9 mouse cellular contexts compared by ENCODE assay signal in the genomic region with DNA sequence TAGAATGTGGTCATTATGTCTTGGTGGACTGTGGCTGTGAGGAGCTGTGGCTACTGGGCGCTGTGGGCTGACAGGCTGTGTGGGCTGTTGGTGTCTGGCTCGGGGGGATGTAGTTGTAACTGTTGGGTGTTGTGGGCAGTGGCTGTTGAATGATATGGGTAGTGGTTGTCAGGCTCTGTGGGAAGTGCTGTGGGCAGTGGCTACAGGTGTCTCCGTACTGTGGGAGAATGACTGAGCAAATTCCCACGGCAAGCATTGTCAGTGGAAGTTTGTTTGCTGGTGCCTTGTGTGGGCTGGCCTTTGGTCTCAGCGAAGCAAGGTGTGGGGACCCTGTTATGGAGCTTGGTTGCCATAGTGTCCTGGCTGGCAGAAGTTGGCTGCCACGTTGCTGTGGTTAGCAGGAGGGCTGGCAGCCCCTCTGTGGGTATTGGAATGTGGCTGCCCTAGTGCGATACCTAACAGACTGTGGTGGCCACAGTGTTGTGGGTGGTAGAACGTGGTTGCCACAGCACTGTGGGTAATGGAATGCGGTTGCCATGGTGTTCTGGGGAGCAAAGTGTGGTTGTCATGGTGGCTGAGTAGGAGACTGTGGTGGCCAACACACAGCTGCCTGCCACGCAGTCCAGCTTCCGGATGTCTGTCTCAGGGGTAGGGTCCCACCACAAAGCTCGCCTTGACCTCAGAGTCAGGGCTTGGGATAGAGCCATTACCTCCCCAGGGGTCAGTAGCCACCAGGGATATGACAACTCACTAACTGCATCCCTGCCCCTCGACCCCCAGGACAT. TPM values are rescaled to one million over a fixed set of nuclear protein-coding genes. Genes with fewer than 3 reads are reported as not detected.
DNase-seq lines count a peak whose midpoint lies in the region; ATAC-seq and TF ChIP-seq lines count a peak whose summit lies in the region.
"Had no signal": no experiment of that assay in that cellular context is flagged by ENCODE, and none has a peak within 500 bp of the region (broad histone marks: within the 10 kb centered on the region; RNA-seq: fewer than 3 reads in every experiment).

No protein-coding gene starts in this region.

- H3K4me3 ChIP-seq in midbrain, postnatal 0 days (ENCODE audit: low read depth, low read length) = no peak overlapping the region

- peaks cover 14% of the 10 kb centered on the region; the same call in 1 of the 2 replicates for H3K36me3 ChIP-seq in midbrain, postnatal 0 days (ENCODE audit: insufficient read depth, low read length)

- H3K4me1 ChIP-seq in midbrain, postnatal 0 days (ENCODE audit: insufficient read depth, low read length) = peaks cover 51% of the 10 kb centered on the region

- TF ChIP-seq CTCF in midbrain, postnatal 0 days (IDR thresholded peaks at IDR 0.05) = no peak

- 0 out of 2 replicates have a peak overlapping the region, but pooled peaks have one; percentile 1 for H3K9ac ChIP-seq in midbrain, postnatal 0 days (replicated peaks; ENCODE audit: low read length, poor library complexity, severe bottlenecking)

- peak overlapping the region; percentile 31 for H3K4me2 ChIP-seq in midbrain, postnatal 0 days (ENCODE audit: low read depth, low read length, poor library complexity, severe bottlenecking)

- DNase-seq in cerebellum, adult 9-11 months = peak; percentile 52
- DNase-seq in fibroblast of lung, adult 2 months (ENCODE audit: low read depth) = peak; percentile 51
- DNase-seq in layer of hippocampus, adult 9-11 months = peak; percentile 90
- peak; percentile 75 for DNase-seq in midbrain, postnatal 0 days (ENCODE audit: low spot score)
- no peak for DNase-seq in gastrocnemius, adult 8-10 months (ENCODE audit: low spot score in 2 of 2)
- no peak for DNase-seq in adrenal gland, postnatal 10 days
- DNase-seq in spleen, postnatal 14 days (ENCODE audit: low spot score in 2 of 2) = no peak

- no peaks in the 10 kb centered on the region for H3K9me3 ChIP-seq in midbrain, postnatal 0 days (ENCODE audit: low read length)

- peak overlapping the region; percentile 96 for H3K27ac ChIP-seq in midbrain, postnatal 0 days (ENCODE audit: low read depth, low read length)

- ATAC-seq in cerebellum, adult (ENCODE audit: insufficient number of reproducible peaks, low FRiP score, low TSS enrichment) = no peak
- peak; percentile 5; the same call in 1 of the 2 replicates for ATAC-seq in midbrain, postnatal 0 days (ENCODE audit: low FRiP score)

- H3K27me3 ChIP-seq in midbrain, postnatal 0 days (ENCODE audit: insufficient read depth, low read length) = no peaks in the 10 kb centered on the region

- 38% methylated on average over 13 of the region's 13 CpGs for WGBS in midbrain, postnatal 0 days

RNA-seq across cellular contexts. Expression of a gene that starts 11.3 kb away (rescaled TPM):
- total RNA-seq in midbrain, postnatal 0 days (2014; rRNA removed) = 192 and 197 TPM in 2 replicates
- polyA plus RNA-seq in midbrain, postnatal 0 days (2015; fragmentation: Nextera tagmentation; extraction: Ambion mirVana) = 160 and 162 TPM in 2 replicates
- 1 to 10 TPM in 3 of 4 experiments, under 1 TPM in 1; 0.92 to 4.5 (median 2.0) TPM for total RNA-seq in gastrocnemius, adult 8-10 months (2022)
- 1 to 10 TPM; 1.4 to 2.6 TPM for total RNA-seq in adrenal gland, postnatal 10 days (2021)

RNA-seq across cellular contexts. Expression of a gene that starts 25.9 kb away (rescaled TPM):
- total RNA-seq in midbrain, postnatal 0 days (2014; rRNA removed) = 1.3 TPM in 2 replicates
- 1.4 and 1.7 TPM in 2 replicates for polyA plus RNA-seq in midbrain, postnatal 0 days (2015; fragmentation: Nextera tagmentation; extraction: Ambion mirVana)
- 1 to 10 TPM; 2.7 to 3.4 (median 3.0) TPM for total RNA-seq in gastrocnemius, adult 8-10 months (2022)
- total RNA-seq in adrenal gland, postnatal 10 days (2021) = 10 to 100 TPM; 13.8 to 14.3 TPM

RNA-seq across cellular contexts. Expression of a gene that starts 33.3 kb away (rescaled TPM):
- 46.6 and 47.7 TPM in 2 replicates for total RNA-seq in midbrain, postnatal 0 days (2014; rRNA removed)
- 148 and 153 TPM in 2 replicates for polyA plus RNA-seq in midbrain, postnatal 0 days (2015; fragmentation: Nextera tagmentation; extraction: Ambion mirVana)
- 10 to 100 TPM; 11.2 to 15.9 (median 12.5) TPM for total RNA-seq in gastrocnemius, adult 8-10 months (2022)
- total RNA-seq in adrenal gland, postnatal 10 days (2021) = 10 to 100 TPM; 33.2 to 36.6 TPM
- polyA plus RNA-seq: C2C12 had no signal

Comparison
In these comparisons a context has a peak if more than half of its experiments do, and no peak if none do; other contexts are left out.
1. DNase-seq: peak in cerebellum, adult 9-11 months (single experiment), fibroblast of lung, adult 2 months (single experiment), layer of hippocampus, adult 9-11 months (single experiment) and midbrain, postnatal 0 days (single experiment); none in gastrocnemius, adult 8-10 months (0 of 2), adrenal gland, postnatal 10 days (single experiment) and spleen, postnatal 14 days (0 of 2).
2. RNA of a gene that starts 11.3 kb away (total RNA-seq): 192 to 197 TPM in midbrain, postnatal 0 days; 0.92 to 4.5 TPM in gastrocnemius, adult 8-10 months and 1.4 to 2.6 TPM in adrenal gland, postnatal 10 days; every median in the first group is over 10 times any median in the second.